Comparison of ENCODE assay signal across 7 mouse cellular contexts in genomic region chr17:71457361-71457760, GRCm38 (mm10). TPM values are rescaled to one million over a fixed set of nuclear protein-coding genes. Genes with fewer than 3 reads are reported as not detected.
DNase-seq lines count a peak whose midpoint lies in the region; ATAC-seq and TF ChIP-seq lines count a peak whose summit lies in the region.
"Not testable (repeated sequence)": the region's sequence is repeated elsewhere in the genome, so short reads cannot be mapped to it uniquely, and the experiment has no call there.
"Had no signal": no experiment of that assay in that cellular context is flagged by ENCODE, and none has a peak within 500 bp of the region (broad histone marks: within the 10 kb centered on the region; RNA-seq: fewer than 3 reads in every experiment).

No protein-coding gene starts in this region.

- H3K27ac ChIP-seq in CH12.LX (ENCODE audit: insufficient read depth, low read depth); MEL (ENCODE audit: control insufficient read depth, low read depth, low read length): not testable (repeated sequence)

- H3K27me3 ChIP-seq in CH12.LX (replicated peaks); MEL (ENCODE audit: control insufficient read depth in 1 of 2, insufficient read depth in 2 of 2, low read length in 2 of 2): not testable (repeated sequence)

- H3K4me1 ChIP-seq in CH12.LX (ENCODE audit: control insufficient read depth in 1 of 2, insufficient read depth in 2 of 2); MEL (ENCODE audit: control insufficient read depth in 1 of 2, insufficient read depth in 2 of 2, low read length in 2 of 2): not testable (repeated sequence)

- DNase-seq in CH12.LX (ENCODE audit: extremely low read depth); MEL (ENCODE audit: low read depth, low spot score): not testable (repeated sequence)
- peak; percentile 18 for DNase-seq in induced T-regulatory cell, adult 2 months (ENCODE audit: low read depth)

- TF ChIP-seq RAD21 in CH12.LX (IDR thresholded peaks at IDR 0.05; ENCODE audit: low read depth, low read length); MEL (IDR thresholded peaks at IDR 0.05; ENCODE audit: low read depth, low read length): not testable (repeated sequence)

- TF ChIP-seq POLR2A in CH12.LX (IDR thresholded peaks at IDR 0.05; ENCODE audit: low read depth, low read length); MEL (IDR thresholded peaks at IDR 0.05; ENCODE audit: control insufficient read depth in 1 of 2, insufficient read depth in 1 of 2, low read depth in 1 of 2, low read length in 2 of 2, poor library complexity in 1 of 2): not testable (repeated sequence)

- not testable (repeated sequence) for H3K9ac ChIP-seq in CH12.LX (ENCODE audit: insufficient read depth, low read depth); MEL (ENCODE audit: control insufficient read depth, low read depth, low read length, poor library complexity, severe bottlenecking)

- dilution Hi-C loops in CH12.LX (cut with MboI; ENCODE audit: extremely low pct_ligation_motif_present, extremely low pct_unique_long_range_greater_than_20kb, low sequenced_read_pairs): not testable (repeated sequence)

- in situ Hi-C loops in CH12.LX (cut with MboI; ENCODE audit: low pct_ligation_motif_present, low pct_unique_long_range_greater_than_20kb, low sequenced_read_pairs): not testable (repeated sequence)

- not testable (repeated sequence) for TF ChIP-seq EP300 in CH12.LX (IDR thresholded peaks at IDR 0.05; ENCODE audit: low read length); MEL (IDR thresholded peaks at IDR 0.05; ENCODE audit: low read depth in 1 of 2, low read length in 2 of 2)

- not testable (repeated sequence) for H3K4me2 ChIP-seq in CH12.LX (ENCODE audit: insufficient read depth, low read depth, poor library complexity, severe bottlenecking)

- H3K36me3 ChIP-seq in CH12.LX (replicated peaks in 1 of 2; ENCODE audit: control insufficient read depth in 1 of 2, insufficient read depth in 1 of 2, low read length in 1 of 2): peaks cover 28 to 72% of the 10 kb centered on the region in 2 experiments
- peaks cover 0 to 17% of the 10 kb centered on the region in 2 experiments; a peak in 2 of 4 replicates for H3K36me3 ChIP-seq in MEL (ENCODE audit: control insufficient read depth in 1 of 2, insufficient read depth in 2 of 2, low read length in 2 of 2)

- H3K4me3 ChIP-seq in CH12.LX (replicated peaks in 1 of 3; ENCODE audit: low read depth in 2 of 3, low read length in 2 of 3, poor library complexity in 1 of 3); MEL (ENCODE audit: control insufficient read depth in 1 of 2, insufficient read depth in 1 of 2, low read depth in 2 of 2, low read length in 2 of 2): not testable (repeated sequence)

- H3K9me3 ChIP-seq in CH12.LX (replicated peaks; ENCODE audit: low read length); MEL (replicated peaks; ENCODE audit: insufficient read depth, low read length): not testable (repeated sequence)

- TF ChIP-seq CTCF in CH12.LX (conservative IDR thresholded peaks at IDR 0.05 in 1 of 2, IDR thresholded peaks at IDR 0.05 in 1 of 2; ENCODE audit: low read depth in 2 of 2, low read length in 2 of 2); MEL (IDR thresholded peaks at IDR 0.05 in 2 of 3, conservative IDR thresholded peaks at IDR 0.05 in 1 of 3; ENCODE audit: control insufficient read depth in 1 of 3, insufficient read depth in 1 of 3, low read depth in 2 of 3, low read length in 3 of 3, poor library complexity in 1 of 3, severe bottlenecking in 1 of 3): not testable (repeated sequence)

- not testable (repeated sequence) for H3K79me2 ChIP-seq in CH12.LX (replicated peaks; ENCODE audit: control insufficient read depth, extremely low read depth, insufficient read depth, poor library complexity, severe bottlenecking); MEL (ENCODE audit: control insufficient read depth, insufficient read depth, low read length, poor library complexity)

- ATAC-seq in CD4-positive, CD25-positive, alpha-beta regulatory T cell, adult 4 months: peak; percentile 70
- ATAC-seq in activated CD4-positive, CD25-positive, alpha-beta regulatory T cell, adult 4 months: peak; percentile 55
- ATAC-seq in inflammation-experienced regulatory T-cells, adult 6 months: peak; percentile 57

TF ChIP-seq in CH12.LX, 34 proteins besides CTCF, POLR2A, EP300 and RAD21:
- TF ChIP-seq ZNF384 (IDR thresholded peaks at IDR 0.05; ENCODE audit: low read depth, low read length): peak; percentile 32; the same call in 1 of the 2 replicates

TF ChIP-seq in MEL, 35 proteins besides CTCF, POLR2A, EP300 and RAD21:
- peak; percentile 63 for TF ChIP-seq ZNF384 (IDR thresholded peaks at IDR 0.05; ENCODE audit: low read depth, low read length)

RNA-seq across cellular contexts. Expression of gene Gm4707, which starts 2.4 kb away (rescaled TPM):
- 10 to 100 TPM; 21.3 to 24.8 TPM for polyA plus RNA-seq in CD4-positive, CD25-positive, alpha-beta regulatory T cell, adult 4 months (2017; shearing (Covaris generic))
- total RNA-seq in CH12.LX (2012; rRNA removed) (1.1 and 1.5 TPM in 2 replicates), CH12.LX (2014; rRNA removed) (0.16 and 1.5 TPM in 2 replicates), MEL (2012; rRNA removed) (1.0 and 1.1 TPM in 2 replicates)
- polyA plus RNA-seq in CH12.LX (2012; ENCODE audit: insufficient read length, low read depth) (0.33 and 1.1 TPM in 2 replicates), MEL (2012; ENCODE audit: insufficient read depth in 1 of 2, insufficient read length in 2 of 2, low read depth in 1 of 2, low replicate concordance in 2 of 2, missing spikeins in 1 of 2) (under 1 TPM in 1 of 2 experiments, not detected in 1; 0.26 TPM)
- polyA plus RNA-seq in activated CD4-positive, CD25-positive, alpha-beta regulatory T cell, adult 4 months (2017; shearing (Covaris generic)): 10 to 100 TPM; 17.1 to 19.9 TPM
- 10 to 100 TPM; 15.5 to 35.0 (median 23.7) TPM for polyA plus RNA-seq in inflammation-experienced regulatory T-cells, adult 6 months (2017; shearing (Covaris generic))
- polyA plus RNA-seq: G1E had no signal

RNA-seq across cellular contexts. Expression of gene Smchd1, which starts 17.8 kb away (rescaled TPM):
- 10 to 100 TPM; 84.5 TPM for polyA plus RNA-seq in CD4-positive, CD25-positive, alpha-beta regulatory T cell, adult 4 months (2017; shearing (Covaris generic))
- total RNA-seq in CH12.LX (2012; rRNA removed) (44.4 and 50.9 TPM in 2 replicates), CH12.LX (2014; rRNA removed) (73.9 and 87.8 TPM in 2 replicates), MEL (2012; rRNA removed) (45.7 and 50.9 TPM in 2 replicates)
- polyA plus RNA-seq in CH12.LX (2012; ENCODE audit: insufficient read length, low read depth) (53.3 and 59.4 TPM in 2 replicates), MEL (2012; ENCODE audit: insufficient read depth in 1 of 2, insufficient read length in 2 of 2, low read depth in 1 of 2, low replicate concordance in 2 of 2, missing spikeins in 1 of 2) (100 to 1,000 TPM in 1 of 2 experiments, 10 to 100 TPM in 1; 43.6 to 164 TPM)
- 10 to 100 TPM; 77.1 to 98.8 TPM for polyA plus RNA-seq in activated CD4-positive, CD25-positive, alpha-beta regulatory T cell, adult 4 months (2017; shearing (Covaris generic))
- polyA plus RNA-seq in inflammation-experienced regulatory T-cells, adult 6 months (2017; shearing (Covaris generic)): 10 to 100 TPM; 81.6 to 95.6 (median 91.5) TPM
